Mouse (Mus musculus) lung, adult 10 weeks (tissue): ENCODE measurements around the gene Olfr1489. TPM values are rescaled to one million over a fixed set of nuclear protein-coding genes. Genes with fewer than 3 reads are reported as not detected.

Experiments used
- polyA plus RNA-seq: library from polyadenylated mRNA; stranded (reverse); fragments of 350-450 nt; fragmentation: Illumina TruSeq; extraction: RNeasy Lipid Tissue Mini Kit (QIAGEN cat#74804); gene quantifications from one replicate; pipeline ENCODE4 v1.2.3, GENCODE M21; 2014; ENCODE audit warnings: low read depth, low replicate concordance; ENCODE audit not compliant: insufficient read depth

Olfr1489 gene
- polyA plus RNA-seq, result not detected

DNA sequence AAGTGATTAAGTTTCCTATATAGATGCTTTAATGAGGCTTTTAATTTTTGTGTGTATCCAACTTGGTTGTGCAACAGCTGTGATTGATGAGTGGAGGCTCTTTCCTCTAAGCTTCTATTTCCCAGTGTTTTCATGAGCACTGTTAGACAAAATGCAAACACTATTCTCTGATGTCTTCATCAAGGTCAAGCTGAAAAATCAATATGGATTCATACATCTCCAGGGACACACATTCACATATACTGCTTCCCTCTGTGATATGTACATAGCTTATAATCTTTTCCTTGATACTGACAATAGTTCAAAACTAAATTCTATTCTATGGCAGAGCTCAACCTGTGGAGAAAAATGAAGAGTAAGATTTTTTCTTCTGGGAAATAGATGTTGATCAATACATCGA is at the start of gene Olfr1489:
Olfr1489 (plus strand) TSS at position 301 of the 400 bp plus-strand sequence.

DNA sequence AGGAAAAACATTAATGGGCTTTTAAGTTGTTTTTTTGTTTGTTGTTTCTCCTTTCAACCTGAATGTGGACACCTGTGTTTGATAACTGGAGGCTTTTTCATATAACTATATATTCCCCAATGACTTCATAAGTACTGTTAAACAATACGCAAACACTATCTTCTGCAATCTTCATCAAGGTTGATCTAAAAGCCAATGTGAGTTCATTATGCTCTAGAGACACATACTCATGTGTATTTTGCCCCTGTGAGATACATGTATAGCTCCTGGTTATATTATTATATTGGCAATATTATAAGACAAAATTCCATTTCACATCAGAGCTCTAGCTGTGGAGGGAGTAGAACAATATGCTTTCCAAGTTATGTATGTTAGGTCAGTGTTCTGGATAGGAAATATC is 48.2 kb upstream of the Olfr1489 start, which contains the start of gene Olfr1484:
Olfr1484 (plus strand) TSS at position 301 of the 400 bp plus-strand sequence.

DNA sequence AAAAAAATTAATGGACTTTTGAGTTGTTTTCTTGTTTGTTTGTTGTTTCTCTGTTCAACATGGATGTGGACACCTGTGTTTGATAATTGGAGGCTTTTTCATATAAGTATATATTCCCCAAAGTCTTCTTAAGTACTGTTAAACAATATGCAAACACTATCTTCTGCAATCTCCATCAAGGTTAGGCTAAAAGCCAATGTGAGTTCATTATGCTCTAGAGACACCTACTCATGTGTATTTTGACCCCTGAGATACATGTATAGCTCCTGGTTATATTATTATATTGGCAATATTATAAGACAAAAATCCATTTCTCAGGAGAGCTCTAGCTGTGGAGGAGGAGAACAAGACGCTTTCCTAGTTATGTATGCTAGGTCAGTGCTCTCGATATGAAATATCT is 14.3 kb upstream of the Olfr1489 start, which contains the start of gene Olfr1487:
Olfr1487 (plus strand) TSS at position 301 of the 400 bp plus-strand sequence.

DNA sequence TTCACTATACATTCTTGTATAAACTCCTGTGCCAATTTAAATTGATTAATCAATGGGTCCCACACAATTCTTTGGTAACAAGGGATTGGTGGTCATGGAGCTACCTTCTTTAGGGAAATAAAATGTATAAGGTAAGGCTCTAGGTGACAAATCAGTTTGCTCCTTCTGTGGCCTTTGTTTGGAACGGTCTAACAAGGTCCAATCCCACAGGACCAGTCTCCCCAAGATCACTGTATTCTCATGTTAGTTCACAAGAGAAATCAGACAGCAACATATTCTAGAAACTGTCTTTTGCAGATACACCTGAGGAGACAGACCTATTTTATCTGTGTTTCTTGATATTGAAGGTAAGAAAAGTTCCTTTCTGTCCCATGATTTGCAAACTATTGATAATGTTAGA is 19.4 kb downstream of the Olfr1489 start, which contains the start of gene Olfr1490:
Olfr1490 (plus strand) TSS at position 301 of the 400 bp plus-strand sequence.

Other genes starting within 250 kb of the Olfr1489 start
- gene Olfr1469, start 223.8 kb upstream of the Olfr1489 start, polyA plus RNA-seq, result not detected
- gene Olfr1471, start 188.2 kb upstream of the Olfr1489 start, polyA plus RNA-seq, result not detected
- gene Olfr1472, start 175.5 kb upstream of the Olfr1489 start, polyA plus RNA-seq, result not detected
- gene Olfr1474, start 162.1 kb upstream of the Olfr1489 start, polyA plus RNA-seq, result not detected
- not detected for gene Olfr1475, start 151.4 kb upstream of the Olfr1489 start, polyA plus RNA-seq
- gene Olfr1477, start 131.1 kb upstream of the Olfr1489 start, polyA plus RNA-seq, result not detected
- not detected for gene Olfr1480, start 103.7 kb upstream of the Olfr1489 start, polyA plus RNA-seq
- not detected for gene Olfr1484, start 48.1 kb upstream of the Olfr1489 start, polyA plus RNA-seq
- not detected for gene Olfr1487, start 14.2 kb upstream of the Olfr1489 start, polyA plus RNA-seq
- not detected for gene Olfr1490, start 19.5 kb downstream of the Olfr1489 start, polyA plus RNA-seq
- not detected for gene Olfr1491, start 65.6 kb downstream of the Olfr1489 start, polyA plus RNA-seq
- gene Olfr1493-ps1, start 91.7 kb downstream of the Olfr1489 start, polyA plus RNA-seq, result not detected
- gene Olfr1494, start 108.1 kb downstream of the Olfr1489 start, polyA plus RNA-seq, result not detected
- not detected for gene Olfr1495, start 133.0 kb downstream of the Olfr1489 start, polyA plus RNA-seq
- not detected for gene Olfr1496, start 146.3 kb downstream of the Olfr1489 start, polyA plus RNA-seq
- gene Olfr1497, start 166.6 kb downstream of the Olfr1489 start, polyA plus RNA-seq, result not detected
- not detected for gene Olfr1499, start 187.8 kb downstream of the Olfr1489 start, polyA plus RNA-seq
- gene Olfr1500, start 198.9 kb downstream of the Olfr1489 start, polyA plus RNA-seq, result not detected
- not detected for gene Olfr1501, start 219.1 kb downstream of the Olfr1489 start, polyA plus RNA-seq
- gene Olfr1502, start 230.2 kb downstream of the Olfr1489 start, polyA plus RNA-seq, result not detected